Mouse (Mus musculus) WW6 (cell line): Measurements from ENCODE around the gene Chrnd.

Experiments
- DNase-seq: peaks from one replicate; pipeline ENCODE4 v3.0.0-alpha.2; 2013; ENCODE audit warnings: low read depth, low spot score

Gene Chrnd

GRCm38 (mm10) chr1:87227160-87227550, 36.7 kb downstream of the Chrnd start:
- DNase-seq: no peak

- no peak for DNase-seq
Observed at GRCm38 (mm10) chr1:87230606-87231005, 40.2 kb downstream of the Chrnd start.

- no peak for DNase-seq
Observed at GRCm38 (mm10) chr1:87232197-87232596, 41.8 kb downstream of the Chrnd start.

- DNase-seq: no peak
Observed at GRCm38 (mm10) chr1:87239056-87239455, 48.6 kb downstream of the Chrnd start.

- no peak for DNase-seq
Observed at GRCm38 (mm10) chr1:87243021-87243420, 52.6 kb downstream of the Chrnd start.

DNA sequence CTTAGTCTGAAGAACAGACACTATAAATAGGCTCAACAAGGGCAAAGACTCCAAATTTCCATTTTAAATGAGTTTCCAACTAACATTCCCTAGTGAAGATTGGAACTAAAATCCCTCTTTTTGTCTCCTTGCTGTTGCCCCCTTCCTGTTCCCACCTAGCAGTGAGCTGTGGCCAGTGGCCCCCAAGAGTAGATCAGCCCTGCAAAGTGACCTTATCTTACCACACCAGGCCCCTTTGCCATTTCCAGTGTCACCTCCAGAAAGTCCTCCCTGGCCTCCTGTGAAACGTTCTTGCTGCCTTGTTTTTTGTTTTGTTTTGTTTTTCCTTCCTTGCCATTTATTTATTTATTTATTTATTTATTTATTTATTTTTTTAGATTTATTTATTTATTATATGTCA, 55.0 kb downstream of the Chrnd start:
- DNase-seq: no peak

- peak; percentile 59 for DNase-seq
Observed at GRCm38 (mm10) chr1:87245929-87246815, 55.8 kb downstream of the Chrnd start.
